Mouse (Mus musculus) liver, adult 2 months (tissue): ENCODE results near the gene Tmem199. TPM values are rescaled to one million over a fixed set of nuclear protein-coding genes. Genes with fewer than 3 reads are reported as not detected.

Experiments
- DNase-seq: peaks from one replicate; pipeline ENCODE4 v3.0.0-alpha.2; 2011; ENCODE audit warnings: low read depth, low spot score; ENCODE audit errors: extremely low read depth
- H3K27ac ChIP-seq: fragments of 200-500 bp; replicated peaks from 2 replicates; pipeline ENCODE4 v1.5.1; 2012; ENCODE audit warnings: low read depth, mild to moderate bottlenecking, control low read depth, inconsistent platforms, low read length; ENCODE audit not compliant: insufficient read depth
- H3K27me3 ChIP-seq: fragments of 200-500 bp; 2 replicates; pipeline ENCODE4 v1.6.1; 2012; ENCODE audit warnings: mild to moderate bottlenecking, moderate library complexity, low read length, inconsistent platforms; ENCODE audit not compliant: control insufficient read depth, insufficient read depth
- H3K36me3 ChIP-seq: fragments of 200-500 bp; 2 replicates; pipeline ENCODE4 v1.6.1; 2012; ENCODE audit warnings: low read length, inconsistent platforms; ENCODE audit not compliant: control insufficient read depth, insufficient read depth
- H3K4me1 ChIP-seq: fragments of 200-500 bp; 2 replicates; pipeline ENCODE4 v1.6.1; 2011; ENCODE audit warnings: low read length; ENCODE audit not compliant: control insufficient read depth, insufficient read depth
- H3K4me3 ChIP-seq: fragments of 200-500 bp; 2 replicates; pipeline ENCODE4 v1.5.1; 2011; ENCODE audit warnings: low read depth, mild to moderate bottlenecking, control low read depth, low read length, moderate library complexity; ENCODE audit not compliant: insufficient read depth
- H3K79me2 ChIP-seq: fragments of 200-500 bp; 2 replicates; pipeline ENCODE4 v1.6.1; 2012; ENCODE audit warnings: inconsistent platforms, mild to moderate bottlenecking, low read length, moderate library complexity; ENCODE audit not compliant: control insufficient read depth, insufficient read depth
- H3K9ac ChIP-seq: fragments of 200-500 bp; 2 replicates; pipeline ENCODE4 v1.6.1; 2012; ENCODE audit warnings: low read depth, mild to moderate bottlenecking, control low read depth, inconsistent platforms, low read length
- CTCF ChIP-seq: fragments of 200-500 bp; IDR thresholded peaks from 2 replicates; pipeline ENCODE4 v1.5.1; 2011; ENCODE audit warnings: low read depth, low read length, control low read depth
- POLR2A ChIP-seq: fragments of 200-500 bp; IDR thresholded peaks from 2 replicates; pipeline ENCODE4 v1.6.1; 2011; ENCODE audit warnings: low read length, control low read depth; ENCODE audit not compliant: insufficient read depth; ENCODE audit errors: extremely low read depth
- WGBS: fragments of 180-500 bp; shearing (Covaris S2); methylation state at CpG from one replicate; pipeline ENCODE4 v1.1.7; 2018; 5-methylcytosine and 5-hydroxymethylcytosine counted together
- polyA plus RNA-seq: library from polyadenylated mRNA; depleted of rRNA; stranded (reverse); fragments of >200 nt; gene quantifications from 2 replicates; pipeline ENCODE4 v1.2.3, GENCODE M21; 2012
- total RNA-seq: library from RNA; depleted of rRNA; stranded (reverse); fragments of >200 nt; gene quantifications from 2 replicates; pipeline ENCODE4 v1.2.3, GENCODE M21; 2014

Gene Tmem199
- total and polyA plus RNA-seq, 2 experiments = 6.1 to 7.7 TPM

- TF ChIP-seq POLR2A (no peak), CTCF (no peak)
- Histone ChIP-seq H3K27me3 (no peaks in the 10 kb centered on the region), H3K4me1 (peaks cover 3% of the 10 kb centered on the region; the same call in 1 of the 2 replicates), H3K79me2 (peaks cover 12% of the 10 kb centered on the region; the same call in 1 of the 2 replicates), H3K9ac (peak overlapping the region; percentile 37; the same call in 1 of the 2 replicates), H3K4me3 (peak overlapping the region; percentile 8; the same call in 1 of the 2 replicates), H3K27ac (peak overlapping the region; percentile 87), H3K36me3 (peaks cover 10% of the 10 kb centered on the region; the same call in 1 of the 2 replicates)
- WGBS = 72% methylated on average over 6 of the region's 6 CpGs
- no peak for DNase-seq
These were observed 19.1 kb upstream of the Tmem199 start for GRCm38 (mm10) chr11:78531046-78531445.

GRCm38 (mm10) chr11:78530001-78530400, 18.0 kb upstream of the Tmem199 start:
- Histone ChIP-seq H3K79me2 (peaks cover 12% of the 10 kb centered on the region; the same call in 1 of the 2 replicates), H3K9ac (no peak overlapping the region), H3K4me1 (no peaks in the 10 kb centered on the region), H3K36me3 (peaks cover 19% of the 10 kb centered on the region; the same call in 1 of the 2 replicates), H3K27ac (peak overlapping the region; percentile 87), H3K4me3 (no peak overlapping the region), H3K27me3 (no peaks in the 10 kb centered on the region)
- DNase-seq = no peak
- TF ChIP-seq CTCF (no peak), POLR2A (no peak)
- WGBS = 82% methylated on average over 12 of the region's 12 CpGs

GRCm38 (mm10) chr11:78528714-78529113, 16.7 kb upstream of the Tmem199 start:
- no peak for DNase-seq
- Histone ChIP-seq H3K4me1 (no peaks in the 10 kb centered on the region), H3K27ac (no peak overlapping the region), H3K36me3 (peaks cover 30% of the 10 kb centered on the region), H3K79me2 (peaks cover 12% of the 10 kb centered on the region; the same call in 1 of the 2 replicates), H3K9ac (no peak overlapping the region), H3K27me3 (no peaks in the 10 kb centered on the region), H3K4me3 (no peak overlapping the region)
- no peak for TF ChIP-seq POLR2A
- no peak for TF ChIP-seq CTCF
- 95% methylated on average over 9 of the region's 9 CpGs for WGBS

GRCm38 (mm10) chr11:78524838-78525237, 12.9 kb upstream of the Tmem199 start:
- 88% methylated on average over 2 of the region's 2 CpGs for WGBS
- peaks cover 61% of the 10 kb centered on the region for H3K36me3 ChIP-seq

GRCm38 (mm10) chr11:78523241-78523955, 11.4 kb upstream of the Tmem199 start:
- Histone ChIP-seq H3K79me2 (no peaks in the 10 kb centered on the region), H3K4me1 (no peaks in the 10 kb centered on the region), H3K27me3 (no peaks in the 10 kb centered on the region), H3K27ac (no peak overlapping the region), H3K4me3 (no peak overlapping the region), H3K36me3 (peaks cover 62% of the 10 kb centered on the region), H3K9ac (no peak overlapping the region)
- 76% methylated on average over 9 of the region's 9 CpGs for WGBS
- DNase-seq = no peak
- TF ChIP-seq CTCF (no peak), POLR2A (no peak)

More at GRCm38 (mm10) chr11:78524838-78525237, 12.9 kb upstream of the Tmem199 start:
- no peak for DNase-seq
- H3K9ac ChIP-seq = no peak overlapping the region
- H3K27ac ChIP-seq = no peak overlapping the region
- H3K27me3 ChIP-seq = no peaks in the 10 kb centered on the region
- no peak overlapping the region for H3K4me3 ChIP-seq
- H3K79me2 ChIP-seq = 0 out of 2 replicates have a peak, but pooled peaks cover 4% of the 10 kb centered on the region
- no peak for TF ChIP-seq POLR2A
- TF ChIP-seq CTCF = no peak
- H3K4me1 ChIP-seq = no peaks in the 10 kb centered on the region

- no peak for TF ChIP-seq POLR2A
- TF ChIP-seq CTCF = peak; percentile 36; the same call in 1 of the 2 replicates
- no peak overlapping the region for H3K4me3 ChIP-seq
- H3K79me2 ChIP-seq = no peaks in the 10 kb centered on the region
- no peak overlapping the region for H3K27ac ChIP-seq
- H3K4me1 ChIP-seq = no peaks in the 10 kb centered on the region
- no peaks in the 10 kb centered on the region for H3K27me3 ChIP-seq
- peaks cover 68% of the 10 kb centered on the region for H3K36me3 ChIP-seq
- WGBS = 77% methylated on average over 1 of the region's 1 CpGs
- no peak overlapping the region for H3K9ac ChIP-seq
- no peak for DNase-seq
These were observed 10.6 kb upstream of the Tmem199 start for GRCm38 (mm10) chr11:78522481-78522997.
